Mouse (Mus musculus) cortical plate, adult 2 months (tissue): Measurements from ENCODE around the gene Ccdc146. TPM values are rescaled to one million over a fixed set of nuclear protein-coding genes. Genes with fewer than 3 reads are reported as not detected.

Experiments used
- H3K27ac ChIP-seq: fragments of 200-500 bp; 2 replicates; pipeline ENCODE4 v1.5.1; 2012; ENCODE audit warnings: low read length, control low read depth, inconsistent platforms; ENCODE audit not compliant: insufficient read depth
- H3K4me1 ChIP-seq: fragments of 200-500 bp; 2 replicates; pipeline ENCODE4 v1.6.1; 2011; ENCODE audit warnings: low read length; ENCODE audit not compliant: control insufficient read depth, insufficient read depth
- H3K4me3 ChIP-seq: fragments of 200-500 bp; 2 replicates; pipeline ENCODE4 v1.5.1; 2011; ENCODE audit warnings: mild to moderate bottlenecking, low read length, control low read depth; ENCODE audit not compliant: insufficient read depth
- CTCF ChIP-seq: fragments of 200-500 bp; IDR thresholded peaks from 2 replicates; pipeline ENCODE4 v1.5.1; 2011; ENCODE audit warnings: mild to moderate bottlenecking, control low read depth, low read length; ENCODE audit not compliant: insufficient read depth; ENCODE audit errors: extremely low read depth
- POLR2A ChIP-seq: fragments of 200-500 bp; IDR thresholded peaks from 2 replicates; pipeline ENCODE4 v1.6.1; 2011; ENCODE audit warnings: mild to moderate bottlenecking, low read length, control low read depth; ENCODE audit not compliant: insufficient read depth; ENCODE audit errors: extremely low read depth
- polyA plus RNA-seq: library from polyadenylated mRNA; depleted of rRNA; stranded (reverse); fragments of >200 nt; gene quantifications from 2 replicates; pipeline ENCODE4 v1.2.3, GENCODE M21; 2012

Gene Ccdc146
- polyA plus RNA-seq, 1 experiment: 0.46 TPM

- Histone ChIP-seq H3K4me1 (no peaks in the 10 kb centered on the region), H3K4me3 (no peak overlapping the region), H3K27ac (no peak overlapping the region)
- TF ChIP-seq CTCF (no peak), POLR2A (no peak)
Measured at GRCm38 (mm10) chr5:21420609-21421008, 3.9 kb downstream of the Ccdc146 start.

GRCm38 (mm10) chr5:21418613-21419012 lies 5.9 kb downstream of the Ccdc146 start:
- no peaks in the 10 kb centered on the region for H3K4me1 ChIP-seq
- no peak for TF ChIP-seq POLR2A
- TF ChIP-seq CTCF: no peak
- no peak overlapping the region for H3K27ac ChIP-seq
- no peak overlapping the region for H3K4me3 ChIP-seq

- Histone ChIP-seq H3K27ac (no peak overlapping the region), H3K4me3 (no peak overlapping the region), H3K4me1 (no peaks in the 10 kb centered on the region)
- no peak for TF ChIP-seq POLR2A
Measured at GRCm38 (mm10) chr5:21414116-21414820, 10.2 kb downstream of the Ccdc146 start.

GRCm38 (mm10) chr5:21413322-21413721 lies 11.2 kb downstream of the Ccdc146 start:
- Histone ChIP-seq H3K27ac (no peak overlapping the region), H3K4me3 (no peak overlapping the region), H3K4me1 (no peaks in the 10 kb centered on the region)
- TF ChIP-seq CTCF: no peak

GRCm38 (mm10) chr5:21412056-21412455 lies 12.4 kb downstream of the Ccdc146 start:
- TF ChIP-seq CTCF: no peak
- no peak for TF ChIP-seq POLR2A
- Histone ChIP-seq H3K4me3 (no peak overlapping the region), H3K27ac (no peak overlapping the region), H3K4me1 (no peaks in the 10 kb centered on the region)

- no peak overlapping the region for H3K27ac ChIP-seq
- no peak overlapping the region for H3K4me3 ChIP-seq
- H3K4me1 ChIP-seq: no peaks in the 10 kb centered on the region
- TF ChIP-seq CTCF: no peak
- TF ChIP-seq POLR2A: no peak
Measured at GRCm38 (mm10) chr5:21411261-21411666, 13.2 kb downstream of the Ccdc146 start.

- no peak overlapping the region for H3K4me3 ChIP-seq
- H3K4me1 ChIP-seq: no peaks in the 10 kb centered on the region
- TF ChIP-seq POLR2A (no peak), CTCF (no peak)
- H3K27ac ChIP-seq: no peak overlapping the region
Measured at GRCm38 (mm10) chr5:21395205-21395840, 29.2 kb downstream of the Ccdc146 start.

- no peaks in the 10 kb centered on the region for H3K4me1 ChIP-seq
- H3K4me3 ChIP-seq: no peak overlapping the region
- no peak overlapping the region for H3K27ac ChIP-seq
- no peak for TF ChIP-seq CTCF
Measured at GRCm38 (mm10) chr5:21394562-21394961, 29.9 kb downstream of the Ccdc146 start.

DNA sequence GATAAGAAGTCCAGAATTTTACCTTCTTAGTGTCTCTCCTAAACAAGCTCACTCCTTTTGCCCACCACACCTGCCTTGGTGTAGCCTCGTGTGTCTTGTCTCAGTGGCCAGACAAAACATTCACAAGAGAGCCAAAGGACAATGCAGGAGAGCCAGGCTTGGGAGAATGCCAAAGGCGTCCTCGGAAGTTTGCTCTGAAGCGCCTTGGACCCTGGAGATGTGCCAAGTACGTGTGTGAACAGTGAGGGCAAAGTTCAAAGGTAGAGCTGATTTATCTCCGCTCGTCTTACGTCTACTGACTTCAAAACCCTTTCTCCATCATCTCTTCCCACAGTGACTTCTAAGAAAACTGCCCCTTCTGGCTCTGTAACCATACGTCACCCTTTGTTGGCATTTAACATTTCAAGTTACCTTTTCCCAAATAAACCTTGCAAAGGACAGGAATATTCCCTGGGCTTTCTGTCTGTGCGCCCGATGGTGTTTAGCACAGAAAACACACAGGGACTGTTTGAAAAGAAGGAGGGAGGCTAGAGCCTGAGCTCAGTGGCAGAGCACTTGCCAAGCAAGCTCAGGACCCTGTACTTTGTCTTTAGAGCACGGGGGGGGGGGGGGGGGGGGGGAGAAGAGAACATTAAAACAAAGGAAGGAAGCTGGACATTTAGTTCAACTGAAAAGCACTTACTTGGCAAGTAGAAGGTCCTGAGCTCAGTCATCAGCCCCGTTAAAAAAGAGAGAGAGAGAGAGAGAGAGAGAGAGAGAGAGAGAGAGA lies 32.7 kb downstream of the Ccdc146 start:
- no peak overlapping the region for H3K27ac ChIP-seq
- TF ChIP-seq CTCF: no peak
- TF ChIP-seq POLR2A: no peak
- no peak overlapping the region for H3K4me3 ChIP-seq
- no peaks in the 10 kb centered on the region for H3K4me1 ChIP-seq

DNA sequence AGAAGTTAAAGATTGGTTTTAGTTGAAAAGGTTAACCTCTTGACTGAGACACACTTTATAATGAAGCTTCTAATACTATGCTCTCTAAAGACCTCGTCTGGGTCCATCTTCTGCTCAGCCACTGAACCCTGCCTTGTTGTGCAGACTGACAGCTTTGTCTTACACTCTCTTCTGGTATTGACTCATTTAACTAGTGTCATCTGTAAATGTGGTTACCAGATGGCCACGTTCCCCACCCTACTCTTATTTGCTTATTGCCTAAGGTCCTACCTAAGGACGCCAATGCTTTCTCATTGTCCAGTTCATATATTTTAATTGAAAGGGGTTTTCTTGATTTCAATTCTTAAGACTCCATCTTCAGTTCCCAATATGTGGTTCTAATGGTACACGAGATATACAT lies 35.6 kb downstream of the Ccdc146 start:
- no peak overlapping the region for H3K27ac ChIP-seq
- no peaks in the 10 kb centered on the region for H3K4me1 ChIP-seq
- TF ChIP-seq POLR2A (no peak), CTCF (no peak)
- no peak overlapping the region for H3K4me3 ChIP-seq
